Mouse (Mus musculus) forebrain, embryonic 10.5 days (tissue): ENCODE data around the gene Adcy2. TPM values are rescaled to one million over a fixed set of nuclear protein-coding genes. Genes with fewer than 3 reads are reported as not detected.

Experiments used
- DNase-seq: peaks from one replicate; pipeline ENCODE4 v3.0.0-alpha.2; 2017; ENCODE audit warnings: low spot score; ENCODE audit errors: extremely low spot score
- H3K27ac ChIP-seq: fragments of 300-500 bp; sonication (generic); 2 replicates; pipeline ENCODE4 v1.5.1; 2016; ENCODE audit warnings: mild to moderate bottlenecking
- H3K27me3 ChIP-seq: fragments of 300-500 bp; sonication (generic); 2 replicates; pipeline ENCODE4 v1.6.1; 2016; ENCODE audit warnings: mild to moderate bottlenecking; ENCODE audit not compliant: poor library complexity, severe bottlenecking
- H3K36me3 ChIP-seq: fragments of 300-500 bp; sonication (generic); replicated peaks from 2 replicates; pipeline ENCODE4 v1.6.1; 2016; ENCODE audit warnings: mild to moderate bottlenecking, moderate library complexity
- H3K4me1 ChIP-seq: fragments of 300-500 bp; sonication (generic); 2 replicates; pipeline ENCODE4 v1.6.1; 2016
- H3K4me3 ChIP-seq: fragments of 300-500 bp; sonication (generic); 2 replicates; pipeline ENCODE4 v1.5.1; 2016; ENCODE audit warnings: mild to moderate bottlenecking, moderate library complexity
- H3K9me3 ChIP-seq: fragments of 300-500 bp; sonication (generic); 2 replicates; pipeline ENCODE4 v1.6.1; 2016; ENCODE audit warnings: mild to moderate bottlenecking, moderate library complexity
- WGBS: fragments of 180-500 bp; shearing (Covaris S2); methylation state at CpG from one replicate; pipeline ENCODE4 v1.1.7; 2016; 5-methylcytosine and 5-hydroxymethylcytosine counted together
- polyA plus RNA-seq: library from polyadenylated mRNA; unstranded; fragments of >200 nt; fragmentation: Nextera tagmentation; extraction: Ambion mirVana; gene quantifications from 2 replicates; pipeline ENCODE4 v1.2.1, GENCODE M21; 2016

Gene Adcy2
- 0.14 and 0.16 TPM in 2 replicates for polyA plus RNA-seq

DNA sequence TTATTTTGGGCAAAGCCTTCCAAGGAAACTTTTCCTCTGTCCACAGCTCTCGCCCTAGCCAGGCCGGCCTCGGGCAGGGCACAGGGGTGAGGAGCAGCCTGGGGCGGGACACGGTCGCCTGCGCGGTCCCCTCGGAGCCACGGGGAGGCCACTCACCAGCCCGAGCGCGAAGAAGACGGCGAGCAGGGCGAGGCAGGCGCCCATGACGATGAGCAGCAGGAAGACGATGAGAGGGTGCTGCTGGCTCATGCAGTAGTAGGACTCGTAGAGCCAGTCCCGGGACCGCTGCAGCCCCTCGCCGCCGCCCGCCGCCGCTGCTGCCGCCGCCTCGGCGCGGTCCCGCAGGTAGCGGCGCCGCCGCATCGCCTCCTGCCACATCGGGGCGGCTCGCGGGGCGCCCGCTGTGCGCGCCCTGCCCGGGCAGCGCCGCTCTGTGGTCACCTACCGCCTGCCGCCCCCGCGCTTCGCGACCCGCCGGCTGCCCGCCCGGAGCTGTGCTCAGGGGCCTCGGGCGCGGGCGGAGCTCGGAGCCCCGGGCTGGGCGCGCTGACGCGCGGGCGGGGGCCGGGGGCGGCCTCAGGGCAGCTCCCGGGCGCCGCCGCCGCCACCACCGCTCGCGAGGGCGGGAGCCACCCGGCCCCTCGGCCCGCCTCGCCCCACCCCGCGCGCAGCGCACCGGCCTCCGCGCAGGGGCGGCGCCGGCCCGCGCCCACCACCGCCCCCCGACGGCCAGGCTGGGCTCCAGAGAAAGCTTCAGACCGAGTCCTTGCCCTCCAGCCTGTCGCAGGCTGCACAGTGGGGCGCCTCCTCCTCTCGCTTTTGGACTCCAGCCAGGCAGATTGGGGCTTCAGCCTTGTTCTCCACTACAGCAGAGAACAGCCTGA is at the start of gene Adcy2:
Gene Adcy2 (minus strand): TSS at position 624 of the 884 bp plus-strand sequence.
- H3K27me3 ChIP-seq = peaks cover 55% of the 10 kb centered on the region
- H3K4me1 ChIP-seq = peaks cover 23% of the 10 kb centered on the region
- peak; percentile 57 for DNase-seq
- peak within 1 kb of the TSS; percentile 76 for H3K27ac ChIP-seq
- H3K4me3 ChIP-seq = peak within 1 kb of the TSS; percentile 66
- H3K36me3 ChIP-seq = no peaks in the 10 kb centered on the region
- H3K9me3 ChIP-seq = no peaks in the 10 kb centered on the region
- WGBS = 1% methylated on average over 98 of the region's 106 CpGs

DNA sequence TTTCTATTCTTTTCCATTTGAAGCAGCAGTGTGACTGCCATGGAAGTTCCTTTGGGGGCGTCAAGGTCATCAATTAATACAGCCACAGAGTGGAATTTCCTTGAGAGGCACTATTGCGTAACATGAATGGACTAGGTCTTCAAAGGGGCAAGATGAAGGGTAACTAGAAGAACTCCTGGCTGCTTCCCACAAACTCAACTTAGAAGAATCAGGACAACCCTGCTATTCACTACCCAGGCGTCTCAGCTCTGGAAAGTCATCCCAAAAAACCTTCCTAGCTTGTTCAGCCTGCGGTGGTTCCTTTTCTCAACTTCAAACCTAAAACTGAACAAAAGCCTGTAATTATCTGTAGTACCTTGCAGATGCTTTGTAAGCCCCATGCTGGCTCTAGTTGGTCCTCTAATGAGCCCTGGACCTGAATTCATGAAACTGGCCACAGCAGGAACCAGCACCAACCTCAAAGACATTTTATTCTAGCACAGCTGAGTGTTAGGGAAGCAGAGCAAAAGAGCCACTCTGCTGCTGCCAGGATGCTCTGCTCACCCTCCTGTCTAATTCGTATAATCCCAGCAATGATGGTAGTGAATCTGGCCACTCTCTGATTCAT is 37.8 kb upstream of the Adcy2 start:
- H3K36me3 ChIP-seq = no peaks in the 10 kb centered on the region
- no peaks in the 10 kb centered on the region for H3K27me3 ChIP-seq
- WGBS = 72% methylated on average over 5 of the region's 5 CpGs
- H3K4me1 ChIP-seq = no peaks in the 10 kb centered on the region
- H3K9me3 ChIP-seq = no peaks in the 10 kb centered on the region
- no peak overlapping the region for H3K27ac ChIP-seq
- no peak for DNase-seq
- H3K4me3 ChIP-seq = no peak overlapping the region

DNA sequence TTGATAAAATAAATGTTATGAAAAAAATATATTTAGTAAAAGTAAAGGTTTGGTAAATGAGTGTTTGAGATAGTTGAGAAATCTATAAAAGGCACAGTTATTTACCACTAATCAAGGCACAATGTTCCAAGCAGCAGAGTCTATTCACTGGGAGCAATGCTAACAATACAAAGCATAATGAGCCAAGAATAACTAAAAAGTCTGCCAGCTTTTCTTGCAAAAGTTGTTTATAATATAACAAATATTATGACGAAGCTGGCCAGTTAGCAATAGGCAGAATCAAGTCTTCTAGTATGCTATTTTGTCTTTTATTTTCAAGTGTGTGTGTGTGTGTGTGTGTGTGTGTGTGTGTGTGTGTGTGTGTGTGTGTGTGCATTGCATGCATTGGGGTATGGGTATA is 35.3 kb upstream of the Adcy2 start:
- Histone ChIP-seq H3K4me3 (no peak overlapping the region), H3K9me3 (no peaks in the 10 kb centered on the region), H3K4me1 (no peaks in the 10 kb centered on the region), H3K27ac (no peak overlapping the region), H3K27me3 (no peaks in the 10 kb centered on the region), H3K36me3 (no peaks in the 10 kb centered on the region)
- no peak for DNase-seq
- 98% methylated on average over 1 of the region's 1 CpGs for WGBS

DNA sequence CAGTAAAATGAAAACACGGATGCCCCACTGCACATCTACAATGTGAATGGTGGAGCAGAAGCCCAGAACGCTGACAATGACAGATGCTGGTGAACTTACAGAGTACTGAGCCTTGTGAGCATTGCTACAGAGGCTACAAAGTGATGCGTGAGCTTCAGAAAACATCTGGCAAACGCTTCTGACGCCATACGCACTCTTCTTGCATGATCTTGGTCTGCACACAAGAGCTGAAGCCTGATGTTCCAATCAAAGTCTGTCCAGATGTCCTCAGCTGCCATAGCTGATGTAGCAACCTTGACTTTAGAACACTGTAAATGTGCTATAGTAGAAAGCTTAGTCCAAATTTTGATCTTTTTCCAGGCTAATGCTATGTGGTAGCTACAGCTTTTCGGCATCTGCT is 34.2 kb upstream of the Adcy2 start:
- WGBS = 90% methylated on average over 7 of the region's 7 CpGs
- Histone ChIP-seq H3K4me1 (no peaks in the 10 kb centered on the region), H3K4me3 (no peak overlapping the region), H3K9me3 (no peaks in the 10 kb centered on the region), H3K27ac (no peak overlapping the region), H3K27me3 (no peaks in the 10 kb centered on the region), H3K36me3 (no peaks in the 10 kb centered on the region)
- no peak for DNase-seq

DNA sequence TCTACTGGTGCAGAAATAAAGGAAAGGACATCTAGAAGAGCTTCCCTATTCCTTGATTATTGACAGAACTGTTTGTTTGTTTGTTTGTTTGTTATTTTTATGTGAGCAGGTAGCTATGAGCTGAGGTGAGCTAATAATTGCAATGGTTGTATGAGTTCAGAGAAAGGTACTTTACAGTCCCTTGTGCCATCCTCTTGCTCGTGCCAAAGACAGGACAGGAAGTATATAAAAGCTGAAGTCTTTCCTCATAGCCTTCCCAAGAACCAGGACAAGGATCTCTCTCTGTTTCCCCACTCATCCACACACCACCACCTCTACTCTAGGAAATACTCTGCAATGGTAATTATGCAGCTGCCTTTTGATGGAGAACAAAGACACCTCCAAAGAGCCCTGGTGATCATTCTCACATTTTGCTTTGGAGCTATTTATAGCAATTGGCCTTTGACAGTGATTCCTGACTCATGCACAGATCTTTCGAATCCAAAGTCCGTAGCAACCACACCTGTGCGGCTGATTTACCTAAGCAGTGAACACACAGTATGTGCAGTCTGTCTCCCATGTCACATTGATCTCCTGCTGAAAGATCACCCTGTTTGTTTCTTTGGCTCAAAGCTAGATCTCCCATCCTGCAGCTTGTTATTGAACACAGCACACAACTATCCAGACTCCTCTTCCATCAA is 29.9 kb upstream of the Adcy2 start:
- Histone ChIP-seq H3K36me3 (no peaks in the 10 kb centered on the region), H3K27ac (no peak overlapping the region), H3K9me3 (no peaks in the 10 kb centered on the region), H3K4me3 (no peak overlapping the region), H3K4me1 (peaks cover 4% of the 10 kb centered on the region; the same call in 1 of the 2 replicates), H3K27me3 (no peaks in the 10 kb centered on the region)
- WGBS = 88% methylated on average over 4 of the region's 4 CpGs
- DNase-seq = no peak

DNA sequence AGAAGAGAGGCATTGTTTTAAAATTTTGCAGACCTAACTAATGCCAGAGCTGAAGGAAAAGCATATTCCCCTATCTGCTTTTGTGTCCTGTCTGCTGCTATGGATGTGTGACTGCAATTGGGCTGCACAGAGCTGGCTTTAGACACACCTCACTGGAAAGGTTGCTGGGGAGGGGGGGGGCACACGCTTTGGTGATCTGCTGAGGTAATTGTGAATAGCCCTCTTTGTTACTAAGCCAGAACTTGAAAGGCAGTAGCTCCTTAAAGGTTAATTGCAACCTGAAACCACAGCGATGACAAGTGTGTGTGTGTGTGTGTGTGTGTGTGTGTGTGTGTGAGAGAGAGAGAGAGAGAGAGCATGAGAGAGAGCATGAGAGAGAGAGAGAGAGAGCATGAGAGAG is 25.6 kb upstream of the Adcy2 start:
- 36% methylated on average over 2 of the region's 2 CpGs for WGBS

DNA sequence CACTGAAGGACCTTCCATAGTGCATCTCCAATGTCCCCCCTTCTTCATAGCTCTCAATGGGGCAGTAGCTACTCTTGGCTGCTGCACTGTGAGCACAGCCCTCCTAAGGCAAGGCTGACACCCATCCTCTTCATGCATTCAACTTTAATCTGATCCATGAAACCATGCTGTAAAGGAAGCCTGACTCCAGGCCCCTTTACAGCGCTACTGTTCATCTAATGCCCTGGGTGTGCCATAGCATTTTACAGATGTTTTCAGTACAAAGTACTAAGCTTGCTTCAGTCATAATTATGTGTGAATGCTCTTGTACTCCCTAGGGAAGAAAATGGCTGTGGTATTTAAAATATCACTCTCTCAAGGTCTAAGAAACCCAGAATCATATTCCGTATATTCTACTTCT is 23.9 kb upstream of the Adcy2 start:
- H3K36me3 ChIP-seq = no peaks in the 10 kb centered on the region
- no peak overlapping the region for H3K27ac ChIP-seq
- no peaks in the 10 kb centered on the region for H3K27me3 ChIP-seq
- DNase-seq = no peak
- peaks cover 4% of the 10 kb centered on the region; the same call in 1 of the 2 replicates for H3K4me1 ChIP-seq
- no peak overlapping the region for H3K4me3 ChIP-seq
- no peaks in the 10 kb centered on the region for H3K9me3 ChIP-seq
- 98% methylated on average over 2 of the region's 2 CpGs for WGBS

More for the DNA sequence above, 25.6 kb upstream of the Adcy2 start:
- Histone ChIP-seq H3K4me1 (peaks cover 4% of the 10 kb centered on the region; the same call in 1 of the 2 replicates), H3K27me3 (no peaks in the 10 kb centered on the region), H3K36me3 (no peaks in the 10 kb centered on the region), H3K4me3 (no peak overlapping the region), H3K9me3 (no peaks in the 10 kb centered on the region), H3K27ac (no peak overlapping the region)
- peak; percentile 17 for DNase-seq

DNA sequence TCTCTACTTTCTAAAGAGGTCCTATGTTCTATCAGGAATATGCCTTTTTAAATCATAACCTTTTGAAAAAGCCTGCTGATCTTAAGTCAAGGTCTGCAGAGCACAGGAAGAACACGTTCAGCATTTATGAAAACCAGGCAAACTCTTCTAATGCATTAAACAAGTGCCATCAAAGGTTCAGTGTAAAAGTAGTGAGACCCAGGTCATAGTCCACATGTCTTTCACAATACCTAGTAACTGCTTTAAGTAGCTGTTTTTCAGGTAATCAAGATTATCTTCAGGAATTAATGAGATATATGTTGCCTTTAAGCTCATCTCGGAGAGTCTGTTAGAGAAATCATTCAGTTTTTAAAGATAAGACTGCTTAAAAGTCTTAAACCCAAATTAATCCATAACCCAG is 21.2 kb upstream of the Adcy2 start:
- Histone ChIP-seq H3K4me3 (no peak overlapping the region), H3K36me3 (no peaks in the 10 kb centered on the region), H3K9me3 (no peaks in the 10 kb centered on the region), H3K27ac (no peak overlapping the region), H3K27me3 (no peaks in the 10 kb centered on the region), H3K4me1 (peaks cover 4% of the 10 kb centered on the region; the same call in 1 of the 2 replicates)
- DNase-seq = no peak
- WGBS = 85% methylated on average over 2 of the region's 2 CpGs

DNA sequence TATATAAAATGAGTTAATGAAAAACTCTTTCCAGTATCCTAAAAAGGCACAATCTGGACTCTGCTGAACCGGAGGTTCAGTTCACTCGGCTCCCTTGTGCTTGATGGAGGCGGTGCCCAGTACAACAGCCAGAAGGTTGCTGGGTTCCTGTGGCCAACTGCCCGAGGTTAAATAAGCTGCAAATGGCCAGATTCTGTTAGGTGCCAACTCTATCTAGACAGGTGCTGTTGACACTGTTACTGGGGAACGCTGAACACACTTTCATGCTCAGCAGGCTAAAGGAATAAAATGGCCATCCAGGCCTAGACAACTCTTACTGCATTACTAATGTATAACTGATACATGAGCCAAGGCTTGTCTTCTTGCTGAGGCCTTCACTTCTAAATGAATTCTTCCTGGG is 7.6 kb upstream of the Adcy2 start:
- 83% methylated on average over 5 of the region's 5 CpGs for WGBS

DNA sequence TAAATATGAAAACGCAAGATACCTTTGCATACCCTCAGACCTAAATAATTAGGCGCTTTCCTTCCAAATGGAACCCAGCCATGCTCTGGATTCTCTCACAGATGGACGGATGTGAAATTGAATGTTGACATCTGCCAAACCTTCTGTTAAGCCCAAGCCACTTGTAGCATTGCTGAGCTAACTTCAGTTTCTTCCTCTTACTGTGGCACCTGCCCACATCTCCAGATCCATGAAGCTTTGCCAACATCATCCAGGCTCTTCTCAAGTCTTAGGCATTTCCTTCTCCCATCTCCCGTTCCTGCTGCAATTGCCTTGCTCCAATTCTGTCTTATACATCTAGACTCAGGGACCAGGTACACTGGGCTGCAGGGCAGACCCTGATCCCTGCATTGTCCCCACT is 6.8 kb upstream of the Adcy2 start:
- no peak for DNase-seq
- 83% methylated on average over 4 of the region's 4 CpGs for WGBS
- H3K27me3 ChIP-seq = peaks cover 6% of the 10 kb centered on the region

More for the DNA sequence above, 7.6 kb upstream of the Adcy2 start:
- H3K4me1 ChIP-seq = no peaks in the 10 kb centered on the region
- H3K27me3 ChIP-seq = no peaks in the 10 kb centered on the region
- no peak overlapping the region for H3K27ac ChIP-seq
- DNase-seq = no peak
- H3K36me3 ChIP-seq = no peaks in the 10 kb centered on the region
- no peaks in the 10 kb centered on the region for H3K9me3 ChIP-seq
- no peak overlapping the region for H3K4me3 ChIP-seq

DNA sequence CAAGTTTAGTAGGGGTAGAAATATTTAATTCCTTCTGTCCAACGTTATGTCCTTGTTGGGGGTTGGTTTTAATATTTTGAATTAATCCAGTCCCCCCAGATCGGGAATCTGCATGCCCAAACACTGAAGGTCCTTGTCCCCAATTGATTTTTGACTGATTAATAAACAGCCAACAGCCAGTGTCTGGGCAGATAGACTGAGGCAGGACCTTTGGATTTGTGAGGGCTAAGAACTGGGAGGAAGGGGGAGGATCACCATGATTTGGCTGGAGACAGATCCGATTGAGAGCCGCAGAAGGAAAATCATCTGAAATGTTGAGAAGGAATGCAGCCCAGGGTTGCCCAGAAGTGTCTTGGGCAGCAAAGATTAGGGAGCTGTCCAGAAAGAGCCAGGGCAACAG is 5.1 kb upstream of the Adcy2 start:
- Histone ChIP-seq H3K4me3 (no peak overlapping the region), H3K4me1 (peaks cover 7% of the 10 kb centered on the region), H3K27me3 (peaks cover 23% of the 10 kb centered on the region), H3K9me3 (no peaks in the 10 kb centered on the region), H3K27ac (no peak overlapping the region), H3K36me3 (no peaks in the 10 kb centered on the region)
- 82% methylated on average over 4 of the region's 4 CpGs for WGBS
- no peak for DNase-seq

More for the DNA sequence above, 6.8 kb upstream of the Adcy2 start:
- Histone ChIP-seq H3K4me3 (no peak overlapping the region), H3K9me3 (no peaks in the 10 kb centered on the region), H3K36me3 (no peaks in the 10 kb centered on the region), H3K4me1 (no peaks in the 10 kb centered on the region), H3K27ac (no peak overlapping the region)

DNA sequence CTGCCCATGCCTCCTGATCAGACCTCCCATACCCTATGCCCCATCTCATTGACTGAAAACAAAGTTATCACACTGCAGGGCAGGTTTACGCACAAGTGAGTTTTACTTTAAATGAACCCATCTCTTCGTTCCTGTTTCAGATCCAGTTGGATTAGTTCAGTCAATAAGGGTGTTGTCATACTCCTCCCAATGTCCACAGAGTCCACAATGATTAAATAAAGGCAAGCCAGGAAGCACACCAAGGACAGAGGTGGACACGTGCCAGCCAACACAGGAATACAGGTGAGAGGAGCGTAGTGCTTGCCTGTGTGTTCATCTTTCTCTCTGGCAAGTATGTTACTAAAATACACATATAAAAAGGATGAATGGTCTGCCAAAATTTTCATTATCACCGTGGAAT is 3.3 kb upstream of the Adcy2 start:
- H3K27ac ChIP-seq = no peak overlapping the region
- H3K27me3 ChIP-seq = peaks cover 37% of the 10 kb centered on the region
- no peaks in the 10 kb centered on the region for H3K9me3 ChIP-seq
- no peak for DNase-seq
- no peaks in the 10 kb centered on the region for H3K36me3 ChIP-seq
- H3K4me1 ChIP-seq = peaks cover 20% of the 10 kb centered on the region
- H3K4me3 ChIP-seq = no peak overlapping the region
- 80% methylated on average over 5 of the region's 5 CpGs for WGBS

DNA sequence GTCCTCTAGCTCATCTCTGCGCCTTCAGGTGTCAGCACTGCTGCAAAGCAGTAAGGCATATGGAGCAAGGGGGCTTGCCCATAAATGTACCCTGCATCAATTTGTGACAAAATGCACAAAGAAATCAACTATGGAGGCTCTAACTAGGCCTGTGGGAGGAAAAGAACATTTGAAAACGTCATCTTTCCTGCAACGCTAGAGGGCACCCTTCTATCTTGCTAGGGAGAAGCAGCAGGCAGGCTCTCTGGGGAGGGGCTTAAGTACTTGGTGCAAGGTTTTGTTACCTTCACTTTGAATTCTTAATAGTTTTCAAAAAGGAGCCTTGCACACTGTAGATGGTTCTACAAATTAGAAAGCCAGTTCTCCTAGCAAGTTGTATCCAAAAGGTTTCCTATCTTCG is 2.8 kb upstream of the Adcy2 start:
- DNase-seq = peak; percentile 29
- peaks cover 23% of the 10 kb centered on the region for H3K4me1 ChIP-seq
- no peak overlapping the region for H3K4me3 ChIP-seq
- no peaks in the 10 kb centered on the region for H3K36me3 ChIP-seq
- no peak overlapping the region for H3K27ac ChIP-seq
- H3K9me3 ChIP-seq = no peaks in the 10 kb centered on the region
- H3K27me3 ChIP-seq = peaks cover 42% of the 10 kb centered on the region
- 22% methylated on average over 4 of the region's 4 CpGs for WGBS
